Comparison of ENCODE assay signal across 8 mouse cellular contexts in genomic region chr2:155540822-155541458, GRCm38 (mm10). TPM values are rescaled to one million over a fixed set of nuclear protein-coding genes. Genes with fewer than 3 reads are reported as not detected.
A peak's percentile ranks its signal among the peaks of the same experiment; 100 is the strongest.
DNase-seq lines count a peak whose midpoint lies in the region; ATAC-seq and TF ChIP-seq lines count a peak whose summit lies in the region.

No protein-coding gene starts in this region.

- ATAC-seq in lung, postnatal 0 days = peak; percentile 87
- ATAC-seq in heart, embryonic 11.5 days (replicated peaks; ENCODE audit: insufficient number of reproducible peaks, low FRiP score, low TSS enrichment) = no peak
- no peak for ATAC-seq in forebrain, postnatal 0 days

- no peaks in the 10 kb centered on the region for H3K9me3 ChIP-seq in lung, postnatal 0 days (ENCODE audit: low read length)
- H3K9me3 ChIP-seq in heart, embryonic 11.5 days (replicated peaks; ENCODE audit: control insufficient read depth, low read length) = no peaks in the 10 kb centered on the region
- no peaks in the 10 kb centered on the region for H3K9me3 ChIP-seq in forebrain, postnatal 0 days (ENCODE audit: low read length)

- no peak for TF ChIP-seq EP300 in lung, postnatal 0 days (IDR thresholded peaks at IDR 0.05)

- H3K4me1 ChIP-seq in lung, postnatal 0 days (ENCODE audit: insufficient read depth, low read depth, low read length) = no peaks in the 10 kb centered on the region
- H3K4me1 ChIP-seq in heart, embryonic 11.5 days (ENCODE audit: control insufficient read depth, insufficient read depth, low read length) = 0 out of 2 replicates have a peak, but pooled peaks cover 2% of the 10 kb centered on the region
- H3K4me1 ChIP-seq in forebrain, postnatal 0 days (ENCODE audit: insufficient read depth) = no peaks in the 10 kb centered on the region

- no peaks in the 10 kb centered on the region for H3K36me3 ChIP-seq in lung, postnatal 0 days (ENCODE audit: insufficient read depth, low read length)
- no peaks in the 10 kb centered on the region for H3K36me3 ChIP-seq in heart, embryonic 11.5 days (ENCODE audit: control insufficient read depth, insufficient read depth, low read length)
- no peaks in the 10 kb centered on the region for H3K36me3 ChIP-seq in forebrain, postnatal 0 days (ENCODE audit: insufficient read depth)

- H3K27me3 ChIP-seq in lung, postnatal 0 days (replicated peaks; ENCODE audit: insufficient read depth, low read length) = no peaks in the 10 kb centered on the region
- H3K27me3 ChIP-seq in heart, embryonic 11.5 days (ENCODE audit: control insufficient read depth, insufficient read depth, low read length) = no peaks in the 10 kb centered on the region
- no peaks in the 10 kb centered on the region for H3K27me3 ChIP-seq in forebrain, postnatal 0 days (ENCODE audit: insufficient read depth, low read length)

- no peak overlapping the region for H3K4me3 ChIP-seq in lung, postnatal 0 days (ENCODE audit: low read depth, low read length)
- no peak overlapping the region for H3K4me3 ChIP-seq in heart, embryonic 11.5 days (ENCODE audit: low read depth, low read length)
- H3K4me3 ChIP-seq in forebrain, postnatal 0 days (ENCODE audit: low read depth, low read length) = no peak overlapping the region

- DNase-seq in lung, postnatal 0 days (ENCODE audit: low spot score) = peak; percentile 76
- DNase-seq in lung, postnatal 4 days = no peak
- peak; percentile 63 to 70 for DNase-seq in cerebellum, adult 18-20 months
- DNase-seq in ovary, postnatal 14 days (ENCODE audit: low spot score) = peak; percentile 6
- no peak for DNase-seq in thymus, postnatal 36 days
- no peak for DNase-seq in forebrain, postnatal 0 days
- no peak for DNase-seq in urinary bladder, postnatal 10 days (ENCODE audit: low spot score)

- 41% methylated on average over 6 of the region's 6 CpGs for WGBS in lung, postnatal 0 days
- WGBS in heart, embryonic 11.5 days (ENCODE audit: insufficient replicate concordance) = 41% methylated on average over 6 of the region's 6 CpGs
- WGBS in forebrain, postnatal 0 days = 51% methylated on average over 6 of the region's 6 CpGs

- no peak overlapping the region for H3K27ac ChIP-seq in lung, postnatal 0 days (ENCODE audit: low read length)
- peak overlapping the region; percentile 59 for H3K27ac ChIP-seq in heart, embryonic 11.5 days (ENCODE audit: low read depth, low read length)
- no peak overlapping the region for H3K27ac ChIP-seq in forebrain, postnatal 0 days (ENCODE audit: low read depth, low read length)

- 0 out of 2 replicates have a peak overlapping the region, but pooled peaks have one; percentile 11 for H3K4me2 ChIP-seq in lung, postnatal 0 days (replicated peaks; ENCODE audit: low read depth, low read length)
- peak overlapping the region; percentile 17; the same call in 1 of the 2 replicates for H3K4me2 ChIP-seq in heart, embryonic 11.5 days
- H3K4me2 ChIP-seq in forebrain, postnatal 0 days (ENCODE audit: low read depth) = no peak overlapping the region

- no peak overlapping the region for H3K9ac ChIP-seq in lung, postnatal 0 days (replicated peaks; ENCODE audit: low read depth)
- H3K9ac ChIP-seq in heart, embryonic 11.5 days (ENCODE audit: low read depth, low read length) = no peak overlapping the region; the same call in 1 of the 2 replicates
- H3K9ac ChIP-seq in forebrain, postnatal 0 days = no peak overlapping the region

- TF ChIP-seq CTCF in lung, postnatal 0 days (IDR thresholded peaks at IDR 0.05) = no peak
- no peak for TF ChIP-seq CTCF in forebrain, postnatal 0 days (IDR thresholded peaks at IDR 0.05; ENCODE audit: low read depth)

RNA-seq across cellular contexts. Expression of gene Ggt7, which starts 22.9 kb away (rescaled TPM):
- 1.0 and 1.2 TPM in 2 replicates for polyA plus RNA-seq in lung, postnatal 0 days (2015; fragmentation: Nextera tagmentation; extraction: Ambion mirVana)
- 1.1 and 1.6 TPM in 2 replicates for polyA plus RNA-seq in heart, embryonic 11.5 days (2014; fragmentation: Nextera tagmentation; extraction: Ambion mirVana)
- total RNA-seq in forebrain, postnatal 0 days (2014; rRNA removed) = 131 and 137 TPM in 2 replicates
- polyA plus RNA-seq in forebrain, postnatal 0 days (2015; fragmentation: Nextera tagmentation; extraction: Ambion mirVana) = 78.5 and 85.3 TPM in 2 replicates

RNA-seq across cellular contexts. Expression of gene Acss2, which starts 23.2 kb away (rescaled TPM):
- 15.0 and 16.8 TPM in 2 replicates for polyA plus RNA-seq in lung, postnatal 0 days (2015; fragmentation: Nextera tagmentation; extraction: Ambion mirVana)
- polyA plus RNA-seq in heart, embryonic 11.5 days (2014; fragmentation: Nextera tagmentation; extraction: Ambion mirVana) = 11.5 and 12.9 TPM in 2 replicates
- total RNA-seq in forebrain, postnatal 0 days (2014; rRNA removed) = 25.5 and 27.7 TPM in 2 replicates
- polyA plus RNA-seq in forebrain, postnatal 0 days (2015; fragmentation: Nextera tagmentation; extraction: Ambion mirVana) = 13.3 and 16.3 TPM in 2 replicates

RNA-seq across cellular contexts. Expression of gene Gss, which starts 51.7 kb away (rescaled TPM):
- polyA plus RNA-seq in lung, postnatal 0 days (2015; fragmentation: Nextera tagmentation; extraction: Ambion mirVana) = 37.1 and 39.4 TPM in 2 replicates
- polyA plus RNA-seq in heart, embryonic 11.5 days (2014; fragmentation: Nextera tagmentation; extraction: Ambion mirVana) = 21.4 and 23.6 TPM in 2 replicates
- 10.0 and 11.9 TPM in 2 replicates for total RNA-seq in forebrain, postnatal 0 days (2014; rRNA removed)
- 10.1 and 11.9 TPM in 2 replicates for polyA plus RNA-seq in forebrain, postnatal 0 days (2015; fragmentation: Nextera tagmentation; extraction: Ambion mirVana)

Comparison
In these comparisons a context has a peak if more than half of its experiments do, and no peak if none do; other contexts are left out.
1. DNase-seq: peak in lung, postnatal 0 days (single experiment), cerebellum, adult 18-20 months (2 of 2) and ovary, postnatal 14 days (single experiment); none in lung, postnatal 4 days (0 of 2), thymus, postnatal 36 days (0 of 2), forebrain, postnatal 0 days (single experiment) and urinary bladder, postnatal 10 days (single experiment).
2. RNA of gene Ggt7, which starts 22.9 kb away (polyA plus RNA-seq): 78.5 to 85.3 TPM in forebrain, postnatal 0 days; 1.1 to 1.6 TPM in heart, embryonic 11.5 days and 1.0 to 1.2 TPM in lung, postnatal 0 days; every median in the first group is over 10 times any median in the second.